Mouse (Mus musculus) c-Kit-positive CD71-positive TER-119-positive erythroid progenitor cells, embryonic 14.5 days (primary cell): ENCODE data around the gene Rasl11a.
"Not testable (repeated sequence)": the region's sequence is repeated elsewhere in the genome, so short reads cannot be mapped to it uniquely, and the experiment has no call there.

Experiments
- DNase-seq: peaks from one replicate; pipeline ENCODE4 v3.0.0-alpha.2; 2013; ENCODE audit warnings: low spot score

Rasl11a gene

GRCm38 (mm10) chr5:146893478-146894182 lies 48.8 kb downstream of the Rasl11a start:
- no peak for DNase-seq

- not testable (repeated sequence) for DNase-seq
Measured at GRCm38 (mm10) chr5:146895667-146896066, 50.8 kb downstream of the Rasl11a start.

GRCm38 (mm10) chr5:146896973-146897372 lies 52.1 kb downstream of the Rasl11a start:
- no peak for DNase-seq
